Mouse (Mus musculus): ENCODE measurements at regions not wholly inside any gene's neighbourhood (a gene's known extent, or its start where the extent isn't known, plus 50 kb on each side); places are given as distances from the start of the nearest gene placed in this dataset.
"Not testable (repeated sequence)": the region's sequence is repeated elsewhere in the genome, so short reads cannot be mapped to it uniquely, and the experiment has no call there.

- no peak for DNase-seq (ENCODE audit: low spot score in 2 of 2)
Measured at GRCm38 (mm10) chr7:111846417-111846816, 66.6 kb upstream of the Galnt18 start.

GRCm38 (mm10) chr7:111843715-111844114 lies 63.9 kb upstream of the Galnt18 start:
- no peak for DNase-seq (ENCODE audit: low spot score in 2 of 2)

- DNase-seq (ENCODE audit: low spot score in 2 of 2): no peak
Measured at GRCm38 (mm10) chr7:111840826-111841225, 61.0 kb upstream of the Galnt18 start.

- no peak for DNase-seq (ENCODE audit: low spot score in 2 of 2)
Measured at GRCm38 (mm10) chr7:111838162-111838561, 58.4 kb upstream of the Galnt18 start.

- not testable (repeated sequence) for DNase-seq (ENCODE audit: low spot score in 2 of 2)
Measured at GRCm38 (mm10) chr7:111834356-111834755, 54.6 kb upstream of the Galnt18 start.

- DNase-seq (ENCODE audit: low spot score in 2 of 2): no peak
Measured at GRCm38 (mm10) chr7:111829931-111830330, 50.2 kb upstream of the Galnt18 start.
